Mouse (Mus musculus) spleen, adult 2 months (tissue): ENCODE measurements around the gene Mfsd4b1. TPM values are rescaled to one million over a fixed set of nuclear protein-coding genes. Genes with fewer than 3 reads are reported as not detected.

Experiments
- DNase-seq, 2 experiments: peaks; one replicate each; pipeline versions ENCODE4 v3.0.0 to v3.0.0-alpha.2; 2012 to 2021; ENCODE audit warnings: low spot score in 2 of 2, low read depth in 1 of 2
- H3K27ac ChIP-seq: fragments of 200-500 bp; 2 replicates; pipeline ENCODE4 v1.5.1; 2012; ENCODE audit warnings: low read length, inconsistent platforms; ENCODE audit not compliant: insufficient read depth
- H3K27me3 ChIP-seq: fragments of 200-500 bp; 2 replicates; pipeline ENCODE4 v1.6.1; 2012; ENCODE audit warnings: mild to moderate bottlenecking, moderate library complexity, low read length, inconsistent platforms; ENCODE audit not compliant: control insufficient read depth, insufficient read depth
- H3K36me3 ChIP-seq: fragments of 200-500 bp; 2 replicates; pipeline ENCODE4 v1.6.1; 2012; ENCODE audit warnings: mild to moderate bottlenecking, low read length, inconsistent platforms; ENCODE audit not compliant: control insufficient read depth, insufficient read depth
- H3K4me1 ChIP-seq: fragments of 200-500 bp; 2 replicates; pipeline ENCODE4 v1.6.1; 2011; ENCODE audit warnings: inconsistent platforms; ENCODE audit not compliant: control insufficient read depth, insufficient read depth, insufficient read length
- H3K4me3 ChIP-seq: fragments of 200-500 bp; 2 replicates; pipeline ENCODE4 v1.5.1; 2011; ENCODE audit warnings: mild to moderate bottlenecking, inconsistent platforms; ENCODE audit not compliant: insufficient read depth, insufficient read length; ENCODE audit errors: extremely low read depth
- CTCF ChIP-seq: fragments of 200-500 bp; IDR thresholded peaks from 2 replicates; pipeline ENCODE4 v1.5.1; 2011; ENCODE audit warnings: mild to moderate bottlenecking, inconsistent platforms; ENCODE audit not compliant: insufficient read depth, insufficient read length, insufficient replicate concordance; ENCODE audit errors: extremely low read depth
- POLR2A ChIP-seq: fragments of 200-500 bp; IDR thresholded peaks from 2 replicates; pipeline ENCODE4 v1.6.1; 2011; ENCODE audit warnings: low read depth, low read length, inconsistent platforms
- WGBS: fragments of 180-500 bp; shearing (Covaris S2); methylation state at CpG from one replicate; pipeline ENCODE4 v1.1.7; 2018; 5-methylcytosine and 5-hydroxymethylcytosine counted together
- polyA plus RNA-seq: library from polyadenylated mRNA; depleted of rRNA; stranded (reverse); fragments of >200 nt; gene quantifications from 2 replicates; pipeline ENCODE4 v1.2.3, GENCODE M21; 2012

Gene Mfsd4b1
- polyA plus RNA-seq, 1 experiment, result 0.07 TPM

DNA sequence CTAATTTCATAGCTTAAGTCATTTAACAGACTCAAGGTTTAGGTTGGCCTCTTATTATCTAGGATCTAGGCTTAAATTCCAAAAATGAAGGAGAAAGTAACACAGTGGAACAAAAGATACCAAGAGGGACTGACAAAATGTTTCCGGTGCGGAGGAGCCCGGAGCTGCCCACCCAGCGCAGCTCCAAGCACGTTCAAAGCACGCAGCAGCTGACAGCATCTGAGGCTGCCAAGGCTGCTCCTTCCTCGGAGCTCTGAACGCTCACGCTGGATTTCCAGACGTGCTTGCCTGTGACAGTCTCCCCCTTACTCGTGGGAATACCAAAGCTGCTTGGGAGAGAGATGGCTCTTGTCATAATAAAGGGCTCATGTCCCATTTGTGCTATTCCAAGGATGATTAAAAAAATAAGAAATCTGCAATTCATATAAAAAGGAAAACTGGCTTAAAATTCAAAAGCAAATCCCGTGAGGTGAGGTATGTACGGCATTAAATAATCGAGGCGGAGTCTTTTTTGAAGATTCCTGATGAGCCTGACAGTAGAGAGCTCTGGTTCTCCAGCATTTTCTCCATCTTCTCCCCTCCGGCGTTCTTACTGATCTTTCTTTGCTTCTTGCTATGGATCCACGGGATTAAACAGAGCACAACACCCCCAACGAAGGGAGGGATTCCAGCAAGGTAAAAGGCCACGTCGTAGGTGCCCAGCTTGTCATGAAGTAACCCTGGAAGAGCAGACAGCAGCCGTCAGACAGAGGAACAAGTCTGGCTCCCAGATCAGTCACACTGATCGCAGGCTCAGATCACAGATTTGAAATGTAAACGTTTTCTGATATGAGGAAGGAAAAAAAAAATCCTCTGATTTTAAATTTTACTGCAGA, 11.9 kb upstream of the Mfsd4b1 start:
- DNase-seq, result no peak

DNA sequence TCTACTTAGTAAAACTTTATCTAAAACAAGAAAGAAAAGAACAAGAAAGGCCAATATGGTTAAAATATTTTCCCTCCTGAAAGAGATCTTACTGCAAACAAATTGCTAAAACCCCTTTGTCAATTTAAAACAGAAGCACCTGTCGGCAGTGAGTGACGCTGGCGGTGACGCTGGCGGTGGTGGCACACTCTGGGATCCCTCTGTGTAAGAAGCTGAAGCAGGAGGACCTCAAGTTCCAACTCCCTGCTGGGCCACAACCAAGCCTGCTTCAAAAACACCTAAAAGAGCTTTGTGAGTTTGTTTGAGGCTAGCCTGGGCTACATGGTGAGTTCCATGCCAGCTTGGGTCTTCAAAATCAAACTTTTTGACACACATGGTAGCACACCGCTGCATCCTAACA, 9.9 kb upstream of the Mfsd4b1 start:
- Histone ChIP-seq H3K27ac (no peak overlapping the region), H3K36me3 (no peaks in the 10 kb centered on the region; the same call in 1 of the 2 replicates), H3K4me1 (no peaks in the 10 kb centered on the region), H3K27me3 (no peaks in the 10 kb centered on the region), H3K4me3 (no peak overlapping the region)
- WGBS, result 98% methylated on average over 6 of the region's 6 CpGs
- TF ChIP-seq POLR2A (no peak), CTCF (no peak)
- DNase-seq, result no peak

More for the DNA sequence above, 11.9 kb upstream of the Mfsd4b1 start:
- Histone ChIP-seq H3K27me3 (no peaks in the 10 kb centered on the region), H3K4me3 (no peak overlapping the region), H3K36me3 (no peaks in the 10 kb centered on the region; the same call in 1 of the 2 replicates), H3K27ac (no peak overlapping the region), H3K4me1 (no peaks in the 10 kb centered on the region)
- WGBS, result 90% methylated on average over 24 of the region's 24 CpGs
- TF ChIP-seq CTCF, result no peak
- TF ChIP-seq POLR2A, result no peak

DNA sequence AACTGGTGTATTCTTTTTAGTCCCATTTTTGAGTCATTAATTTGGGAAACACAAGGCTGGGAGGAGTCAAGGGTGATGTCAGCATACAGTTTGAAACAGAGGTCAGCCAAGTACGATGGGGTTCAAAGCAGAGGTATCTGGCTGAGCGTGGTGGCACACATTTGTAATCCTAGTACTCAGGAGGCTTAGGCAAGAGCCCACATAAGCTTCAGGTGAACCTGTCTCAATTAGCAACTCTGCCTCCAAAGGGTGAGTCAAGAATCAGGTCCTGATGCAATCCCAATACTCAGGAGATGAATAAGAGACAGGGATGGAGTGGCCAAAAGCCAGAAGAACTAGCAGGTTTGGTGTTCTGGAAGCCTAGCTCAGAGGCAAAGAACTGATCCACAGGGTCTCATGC, 7.8 kb upstream of the Mfsd4b1 start:
- no peak overlapping the region for H3K27ac ChIP-seq
- H3K4me3 ChIP-seq, result no peak overlapping the region
- H3K36me3 ChIP-seq, result no peaks in the 10 kb centered on the region; the same call in 1 of the 2 replicates
- TF ChIP-seq CTCF (no peak), POLR2A (no peak)
- no peaks in the 10 kb centered on the region for H3K27me3 ChIP-seq
- WGBS, result 77% methylated on average over 2 of the region's 2 CpGs
- no peak for DNase-seq
- H3K4me1 ChIP-seq, result no peaks in the 10 kb centered on the region

DNA sequence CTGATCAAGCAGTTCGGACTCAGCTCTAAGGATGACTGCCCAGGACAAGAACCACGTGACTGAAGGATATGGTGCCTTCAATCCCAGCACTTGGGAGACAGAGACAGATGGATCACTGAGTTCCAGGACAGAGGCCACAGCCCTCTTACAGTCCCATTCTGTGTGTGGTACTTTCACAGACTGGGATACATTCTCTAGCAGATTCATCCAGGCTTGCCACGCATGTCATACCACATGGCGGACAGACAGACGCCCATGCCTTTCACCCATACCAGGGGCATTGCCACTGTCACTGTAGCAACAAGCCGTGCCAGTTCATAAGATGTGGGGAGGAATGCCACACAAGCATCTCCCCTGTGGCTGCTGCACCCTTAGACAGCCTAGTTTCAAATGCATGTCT, 5.6 kb upstream of the Mfsd4b1 start:
- 97% methylated on average over 6 of the region's 6 CpGs for WGBS
- no peaks in the 10 kb centered on the region for H3K4me1 ChIP-seq
- no peaks in the 10 kb centered on the region for H3K36me3 ChIP-seq
- no peak for DNase-seq
- H3K4me3 ChIP-seq, result no peak overlapping the region
- H3K27me3 ChIP-seq, result no peaks in the 10 kb centered on the region
- H3K27ac ChIP-seq, result no peak overlapping the region
- TF ChIP-seq CTCF (no peak), POLR2A (no peak)

DNA sequence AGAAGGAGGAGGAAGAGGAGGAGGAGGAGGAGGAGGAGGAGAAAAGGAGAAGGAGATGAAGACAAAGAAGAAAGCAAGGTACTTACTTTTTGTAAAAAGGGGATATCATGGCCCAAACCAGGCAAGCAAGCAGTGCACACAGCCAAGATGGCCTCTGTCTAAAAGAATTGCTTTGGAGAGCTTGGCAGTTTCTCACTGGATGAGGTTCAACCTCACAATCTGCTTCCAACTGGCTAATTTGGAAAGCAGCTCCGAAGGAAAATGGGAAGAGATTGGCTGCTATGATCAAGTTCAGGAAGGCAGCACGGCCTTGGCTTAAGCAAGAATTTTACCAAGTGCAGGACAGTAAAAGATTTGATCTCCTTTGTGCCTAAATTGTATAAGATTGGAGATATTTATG, 4.5 kb upstream of the Mfsd4b1 start:
- H3K4me3 ChIP-seq, result no peak overlapping the region
- peaks cover 3% of the 10 kb centered on the region for H3K27me3 ChIP-seq
- H3K27ac ChIP-seq, result no peak overlapping the region
- DNase-seq, result no peak
- peaks cover 5% of the 10 kb centered on the region for H3K4me1 ChIP-seq
- no peaks in the 10 kb centered on the region for H3K36me3 ChIP-seq
- TF ChIP-seq POLR2A, result no peak
- TF ChIP-seq CTCF, result no peak
- WGBS, result 75% methylated on average over 2 of the region's 2 CpGs

DNA sequence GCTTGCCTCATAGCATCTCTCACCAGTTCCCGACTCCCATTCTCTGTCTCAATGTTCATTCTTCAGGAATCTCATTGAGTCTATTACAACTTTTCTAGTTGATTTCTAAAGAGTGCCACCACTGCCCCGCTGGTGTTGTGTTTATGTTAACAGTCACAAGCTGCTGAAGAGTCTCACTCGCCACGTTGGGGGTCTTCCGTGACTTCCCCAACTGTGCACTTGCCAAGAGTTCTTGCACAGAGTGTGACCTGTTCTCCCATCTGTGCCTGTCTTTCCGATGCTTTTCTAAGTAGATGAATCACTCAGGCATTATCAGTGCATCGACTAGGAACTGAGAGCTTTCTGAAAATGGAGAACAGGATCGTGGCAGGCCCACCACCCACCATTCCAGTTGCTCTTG, 3.0 kb upstream of the Mfsd4b1 start:
- WGBS, result 94% methylated on average over 8 of the region's 8 CpGs
- no peak for DNase-seq
- peaks cover 5% of the 10 kb centered on the region for H3K27me3 ChIP-seq
- H3K4me1 ChIP-seq, result peaks cover 5% of the 10 kb centered on the region
- H3K36me3 ChIP-seq, result no peaks in the 10 kb centered on the region
- TF ChIP-seq POLR2A, result no peak
- TF ChIP-seq CTCF, result no peak
- no peak overlapping the region for H3K27ac ChIP-seq
- no peak overlapping the region for H3K4me3 ChIP-seq

DNA sequence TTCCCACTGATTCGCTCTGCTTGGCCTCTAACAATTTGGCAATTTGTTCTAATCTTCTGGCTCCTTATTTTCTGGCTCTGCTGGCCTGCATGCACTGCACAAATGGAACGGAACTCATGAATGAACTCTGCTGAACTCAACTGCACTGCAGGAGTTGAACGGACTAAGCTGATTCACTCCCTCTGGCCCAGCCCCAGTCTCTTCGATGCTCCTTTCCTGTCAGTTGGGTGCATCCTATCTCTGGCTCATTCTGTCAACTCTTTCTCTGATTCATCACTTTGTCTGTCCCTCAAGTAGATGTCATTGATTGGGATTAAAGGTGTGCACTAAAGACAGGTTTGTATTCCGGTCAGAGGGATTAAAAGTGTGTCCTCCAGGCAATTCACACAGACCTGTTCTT, 1.5 kb upstream of the Mfsd4b1 start:
- Histone ChIP-seq H3K27ac (no peak overlapping the region), H3K4me3 (no peak overlapping the region), H3K36me3 (no peaks in the 10 kb centered on the region), H3K27me3 (peaks cover 5% of the 10 kb centered on the region), H3K4me1 (peaks cover 5% of the 10 kb centered on the region)
- WGBS, result 94% methylated on average over 5 of the region's 5 CpGs
- DNase-seq, result no peak
- TF ChIP-seq CTCF, result no peak
- no peak for TF ChIP-seq POLR2A
